Mouse (Mus musculus) ES-Bruce4 (cell line): ENCODE data around the gene B4galnt1.

Experiments used
- CTCF ChIP-seq: IDR thresholded peaks from one replicate; pipeline ENCODE4 v1.8.1; 2011; ENCODE audit warnings: low read depth, low read length
- POLR2A ChIP-seq: IDR thresholded peaks from one replicate; pipeline ENCODE4 v1.8.1; 2011; ENCODE audit warnings: low read length; ENCODE audit not compliant: insufficient read depth

DNA sequence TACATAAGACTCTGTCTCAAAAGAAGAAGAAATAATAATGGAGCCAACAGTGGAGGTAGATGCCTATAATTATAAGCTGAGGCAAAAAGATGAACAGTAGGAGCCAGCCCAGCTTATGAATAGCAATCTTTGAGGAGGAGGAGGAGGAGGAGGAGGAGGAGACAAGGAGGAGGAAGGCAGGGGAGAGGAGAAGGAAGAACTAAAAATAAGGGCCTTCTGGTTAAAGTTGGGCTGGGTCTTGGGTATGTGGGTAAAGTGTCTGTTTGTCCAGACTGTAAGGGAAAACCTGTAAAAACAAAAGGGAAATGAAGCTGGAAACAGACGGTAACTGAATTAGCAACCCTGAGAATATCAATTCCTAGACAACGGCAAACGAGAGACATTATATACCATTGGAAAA is 43.0 kb upstream of the B4galnt1 start:
- TF ChIP-seq CTCF (no peak), POLR2A (no peak)
